Mouse (Mus musculus): ENCODE results near the gene Prkd2.

Prkd2 gene

GRCm38 (mm10) chr7:16826571-16826970 lies 16.1 kb upstream of the Prkd2 start:
- no peak for DNase-seq (ENCODE audit: low spot score in 2 of 2)

GRCm38 (mm10) chr7:16827274-16827673 lies 15.4 kb upstream of the Prkd2 start:
- no peak for DNase-seq (ENCODE audit: low spot score in 2 of 2)

DNA sequence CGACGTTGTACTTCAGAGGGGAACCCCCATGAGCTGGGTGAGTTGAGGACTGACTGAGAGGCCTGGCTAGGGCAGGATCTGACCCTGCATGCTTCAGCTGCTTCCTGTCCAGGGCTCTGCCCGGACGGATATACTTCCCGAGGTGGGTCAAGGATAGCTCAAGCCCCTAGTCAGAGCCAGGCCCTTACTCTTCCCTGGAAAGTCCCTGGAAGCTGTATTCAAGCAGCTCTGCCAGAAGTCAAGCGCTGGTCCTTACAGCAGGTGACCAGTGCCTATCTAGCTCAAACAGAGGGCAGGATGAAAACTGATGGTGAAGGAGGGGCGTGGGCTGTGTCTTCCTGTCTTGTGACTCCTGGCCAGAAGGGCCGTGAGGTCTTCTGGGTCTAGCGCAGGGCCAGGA lies 12.3 kb upstream of the Prkd2 start:
- no peak for DNase-seq (ENCODE audit: low spot score in 2 of 2)

- DNase-seq (ENCODE audit: low spot score in 2 of 2) = no peak
Observed at GRCm38 (mm10) chr7:16837916-16838803, 4.5 kb upstream of the Prkd2 start.

DNA sequence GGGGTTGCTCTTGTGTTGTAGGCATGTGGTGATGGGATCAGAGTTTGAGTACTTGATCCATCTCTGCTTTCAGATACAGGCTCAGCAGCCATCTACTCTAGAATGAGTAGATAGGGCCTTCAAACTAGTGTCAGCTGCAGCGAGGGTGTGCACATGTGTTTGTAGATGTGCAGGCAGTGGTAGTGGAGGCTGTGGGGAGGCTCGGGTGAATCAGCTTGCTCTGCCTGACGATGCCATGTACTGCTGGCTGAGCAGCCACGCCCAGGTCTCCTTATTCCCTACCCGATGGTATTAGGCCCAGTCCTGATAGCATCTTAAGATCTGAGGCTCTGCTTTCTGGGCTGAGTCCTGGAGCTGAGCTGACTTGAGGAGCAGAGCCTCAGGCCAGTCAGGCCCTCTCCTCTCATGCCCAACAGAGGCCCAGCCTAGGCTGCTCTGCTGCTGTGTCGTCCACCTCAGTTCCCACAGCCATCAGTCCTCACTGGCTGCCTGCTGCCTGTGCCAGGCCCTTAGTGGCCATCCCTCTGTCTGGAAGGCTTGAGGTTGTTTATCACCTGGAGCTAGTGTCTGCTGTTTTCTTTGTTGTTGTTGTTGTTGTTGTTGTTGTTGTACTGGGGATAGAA lies 3.8 kb upstream of the Prkd2 start:
- DNase-seq (ENCODE audit: low spot score in 2 of 2) = no peak

- no peak for DNase-seq (ENCODE audit: low spot score in 2 of 2)
Observed at GRCm38 (mm10) chr7:16839427-16840108, 3.1 kb upstream of the Prkd2 start.

DNA sequence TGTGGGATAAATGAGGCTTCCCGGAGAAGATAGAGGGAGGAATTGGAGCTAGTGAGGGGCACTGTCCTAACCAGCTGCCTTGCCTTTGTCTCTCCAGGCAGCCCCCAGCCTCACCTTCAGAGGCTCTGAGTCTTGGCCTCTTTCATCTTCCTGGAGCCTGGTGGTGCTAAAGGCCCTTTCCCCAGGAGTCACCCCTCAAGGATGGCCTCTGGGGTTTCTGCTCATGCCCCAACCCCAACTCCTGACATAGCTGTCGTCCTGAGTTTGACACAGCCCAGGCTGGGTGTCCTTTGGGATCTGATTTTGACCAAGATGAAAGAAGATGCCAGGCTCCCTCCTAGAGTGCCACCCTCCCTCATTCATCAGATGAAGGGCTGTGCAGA lies 2.6 kb upstream of the Prkd2 start:
- DNase-seq (ENCODE audit: low spot score in 2 of 2) = no peak

DNA sequence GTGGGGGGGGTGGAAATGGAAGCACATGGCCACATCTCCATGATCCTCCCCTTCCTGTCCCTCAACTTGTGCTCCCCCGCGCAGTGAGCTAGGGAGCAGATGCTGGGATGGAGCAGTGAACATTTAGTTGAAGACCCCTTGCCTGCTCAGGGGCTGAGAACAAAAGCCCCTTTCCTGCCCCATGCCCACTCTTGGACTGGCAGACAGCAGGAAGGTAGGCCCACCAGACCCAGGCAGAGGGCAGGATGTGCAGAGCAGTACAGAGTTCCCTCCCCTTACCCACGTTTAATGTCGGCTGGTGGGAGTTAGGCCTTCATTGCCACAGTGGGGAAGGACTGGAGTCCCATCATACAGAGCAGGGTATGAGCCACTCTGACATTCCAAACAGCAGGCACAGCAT lies 1.6 kb upstream of the Prkd2 start:
- DNase-seq (ENCODE audit: low spot score in 2 of 2) = no peak

DNA sequence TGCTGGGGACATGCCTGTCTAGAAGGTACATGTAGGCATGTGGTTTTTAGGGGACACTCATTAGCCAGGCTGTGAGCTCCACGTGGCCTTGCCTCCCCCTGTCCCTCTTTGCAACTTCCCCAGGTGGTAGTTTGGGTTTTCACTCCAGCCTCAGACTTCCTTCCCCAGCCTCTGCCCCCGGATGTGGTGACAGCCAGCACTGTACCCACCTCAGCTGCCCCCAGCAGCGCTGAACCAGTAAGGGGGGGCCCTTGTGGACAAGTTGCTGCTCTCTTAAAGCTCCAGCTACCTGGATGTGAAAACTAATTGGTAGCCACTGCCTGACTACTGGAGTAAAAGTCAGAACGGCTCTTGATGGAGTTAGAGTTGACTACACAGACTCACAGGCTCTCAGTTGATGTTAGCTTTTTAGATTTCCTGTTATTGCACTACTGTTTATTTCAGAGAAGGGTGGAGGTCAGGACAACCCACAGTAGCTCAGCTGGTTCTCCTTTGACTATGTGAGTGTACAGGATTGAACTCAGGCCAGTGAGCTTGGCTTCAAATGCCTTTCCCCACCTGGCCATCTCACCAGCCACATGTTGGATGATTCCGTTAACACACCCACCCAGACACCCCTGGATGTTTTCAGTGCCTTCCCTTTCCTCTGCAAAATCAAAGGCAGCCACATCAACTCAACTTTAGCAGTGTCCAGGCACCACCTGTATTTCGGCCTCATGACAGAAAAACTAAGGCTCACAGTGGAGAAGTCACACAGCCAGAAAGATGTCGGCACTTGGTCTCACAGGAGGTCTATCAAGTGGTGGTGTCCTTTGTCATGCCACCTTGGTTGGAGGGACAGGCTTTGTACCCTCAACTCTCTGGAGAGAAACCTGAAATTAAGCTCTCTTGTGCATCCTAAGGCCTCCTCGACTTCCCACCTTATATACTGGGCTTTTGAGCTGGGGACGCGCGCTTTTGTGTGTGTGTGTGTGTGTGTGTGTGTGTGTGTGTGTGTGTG lies 841 bp upstream of the Prkd2 start:
- no peak for DNase-seq (ENCODE audit: low spot score in 2 of 2)

GRCm38 (mm10) chr7:16843441-16844171 lies 904 bp downstream of the Prkd2 start:
- DNase-seq (ENCODE audit: low spot score in 2 of 2) = no peak

DNA sequence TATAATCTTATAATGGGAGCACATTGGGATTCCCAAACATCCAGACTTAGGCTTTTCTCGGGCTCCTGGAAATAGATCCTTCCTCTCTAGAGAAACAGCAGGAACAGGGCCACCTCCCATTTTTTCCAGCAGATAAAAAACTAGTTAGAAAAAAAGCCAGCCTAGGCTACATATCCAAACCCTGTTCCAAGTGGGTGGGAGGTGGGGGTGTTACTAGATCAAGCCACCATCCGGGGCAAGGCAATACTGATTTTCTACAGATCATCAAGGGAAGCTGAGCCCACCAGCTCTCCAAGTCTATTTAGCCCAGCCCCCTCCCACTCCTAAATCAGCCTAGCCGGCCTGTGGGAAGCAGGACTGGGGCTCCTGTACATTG lies 2.0 kb downstream of the Prkd2 start:
- DNase-seq (ENCODE audit: low spot score in 2 of 2) = no peak

DNA sequence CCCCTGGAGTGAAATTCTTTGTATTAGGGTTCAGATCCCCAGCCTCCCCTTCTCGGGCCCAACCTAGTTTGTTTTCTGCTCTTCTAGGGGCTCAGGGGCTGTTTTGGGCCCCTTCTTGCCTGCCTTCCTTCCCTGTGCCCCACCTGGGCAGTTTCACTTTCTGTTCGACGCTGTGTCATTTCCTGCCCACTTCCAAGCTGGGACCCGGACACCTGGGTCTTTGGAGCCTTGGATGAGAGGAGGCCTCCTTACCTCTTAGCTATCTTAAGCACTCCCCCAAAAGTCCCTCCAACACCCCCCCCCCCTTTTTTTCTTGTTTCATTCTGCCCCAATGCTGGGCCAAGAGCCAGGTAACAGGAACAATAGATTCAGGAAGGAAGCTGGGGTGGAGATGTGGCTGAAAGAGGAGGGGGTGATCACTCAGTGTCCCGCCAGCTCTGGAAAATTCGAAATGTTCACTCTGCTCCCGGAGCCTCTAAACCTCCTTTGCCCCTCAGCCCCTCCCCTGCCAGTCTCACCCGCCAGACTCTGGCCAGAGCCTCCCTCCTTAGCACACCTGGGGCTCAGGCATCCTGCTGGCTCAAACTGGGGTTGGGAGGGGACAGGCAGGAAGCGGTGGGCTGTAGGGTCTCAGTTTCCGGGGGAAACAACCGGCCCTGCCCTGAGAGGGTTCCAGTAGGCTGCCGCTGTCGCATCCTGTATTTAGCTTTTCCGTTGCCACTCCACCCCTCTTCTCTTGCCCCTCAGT lies 2.5 kb downstream of the Prkd2 start:
- no peak for DNase-seq (ENCODE audit: low spot score in 2 of 2)

DNA sequence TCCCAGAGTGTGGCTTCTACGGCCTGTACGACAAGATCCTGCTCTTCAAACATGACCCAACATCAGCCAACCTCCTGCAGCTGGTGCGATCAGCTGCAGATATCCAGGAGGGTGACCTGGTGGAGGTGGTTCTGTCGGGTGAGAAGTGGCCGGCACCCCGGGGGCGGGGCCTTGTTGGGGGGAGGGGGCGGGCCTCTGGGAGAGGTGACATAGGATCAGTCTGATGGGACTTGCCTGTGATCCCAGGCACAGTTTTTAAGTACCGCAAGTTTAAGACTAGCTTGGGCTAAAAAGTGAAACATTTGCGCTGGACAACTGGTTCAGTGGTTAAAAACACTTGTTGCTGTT lies 3.1 kb downstream of the Prkd2 start:
- no peak for DNase-seq (ENCODE audit: low spot score in 2 of 2)

- DNase-seq (ENCODE audit: low spot score in 2 of 2) = no peak
Observed at GRCm38 (mm10) chr7:16846775-16847174, 4.1 kb downstream of the Prkd2 start.

- DNase-seq (ENCODE audit: low spot score in 2 of 2) = no peak
Observed at GRCm38 (mm10) chr7:16847507-16847906, 4.8 kb downstream of the Prkd2 start.

GRCm38 (mm10) chr7:16848579-16848978 lies 5.9 kb downstream of the Prkd2 start:
- DNase-seq (ENCODE audit: low spot score in 2 of 2) = peak in 1 of 2 experiments; percentile 79

DNA sequence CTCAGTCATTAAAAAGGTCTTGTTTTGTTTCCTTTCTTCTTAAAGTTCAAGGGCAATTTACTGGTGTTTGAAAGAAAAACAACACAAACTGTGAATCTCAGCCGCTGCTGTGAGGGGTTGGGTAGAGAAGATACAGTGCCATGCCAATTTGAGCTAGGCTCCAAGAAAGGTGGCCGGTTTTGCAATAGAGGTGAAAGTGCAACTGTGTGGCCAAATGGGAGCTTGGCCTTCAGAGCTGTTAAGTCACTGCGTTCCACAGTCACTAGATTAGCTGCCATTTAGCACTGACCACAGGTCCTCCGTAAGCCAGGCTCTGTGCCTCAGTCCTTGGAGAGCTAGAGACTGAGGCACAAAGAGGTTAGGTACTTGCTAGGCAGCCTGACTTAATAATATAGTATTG lies 8.9 kb downstream of the Prkd2 start:
- no peak for DNase-seq (ENCODE audit: low spot score in 2 of 2)

GRCm38 (mm10) chr7:16853302-16853831 lies 10.7 kb downstream of the Prkd2 start:
- DNase-seq (ENCODE audit: low spot score in 2 of 2) = peak in 1 of 2 experiments; percentile 39

- DNase-seq (ENCODE audit: low spot score in 2 of 2) = no peak
Observed at GRCm38 (mm10) chr7:16858336-16858735, 15.6 kb downstream of the Prkd2 start.
